Mouse (Mus musculus): ENCODE data around the gene Etv1.
A peak's percentile ranks its signal among the peaks of the same experiment; 100 is the strongest.

The Etv1 gene

DNA sequence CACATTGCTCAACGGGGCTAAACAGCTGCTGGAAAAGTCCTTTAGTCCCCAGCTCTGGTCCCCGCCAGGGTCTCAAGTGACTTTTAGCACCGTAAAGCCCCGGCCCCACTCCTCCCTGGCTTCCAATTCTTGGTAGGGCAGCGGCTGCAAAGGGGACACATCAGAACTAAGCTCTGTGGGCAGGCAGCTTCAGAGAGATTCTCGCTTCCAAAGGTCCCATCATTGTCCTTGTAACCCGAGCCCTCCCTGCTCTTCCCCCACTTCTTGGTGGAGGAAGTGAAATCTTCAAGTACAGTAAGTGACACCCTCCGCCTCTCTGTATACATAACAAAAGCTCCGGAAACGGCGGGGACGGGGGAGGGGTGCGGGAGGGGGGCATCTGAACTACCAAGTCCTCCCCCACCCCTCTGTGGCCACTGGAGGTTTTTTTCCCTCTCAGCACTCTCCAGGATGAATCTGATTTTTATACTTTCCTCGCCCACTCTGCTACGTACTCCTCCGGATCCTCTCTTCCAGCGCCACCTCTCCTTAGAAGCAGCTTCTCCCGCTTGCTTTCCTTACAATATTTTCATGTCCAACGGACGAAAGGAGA, at the start of gene Etv1:
Gene Etv1, plus strand, starts transcription at position 195 of the 592 bp plus-strand sequence.
- peak; percentile 16 to 26 for DNase-seq (ENCODE audit: low spot score in 2 of 2)

DNA sequence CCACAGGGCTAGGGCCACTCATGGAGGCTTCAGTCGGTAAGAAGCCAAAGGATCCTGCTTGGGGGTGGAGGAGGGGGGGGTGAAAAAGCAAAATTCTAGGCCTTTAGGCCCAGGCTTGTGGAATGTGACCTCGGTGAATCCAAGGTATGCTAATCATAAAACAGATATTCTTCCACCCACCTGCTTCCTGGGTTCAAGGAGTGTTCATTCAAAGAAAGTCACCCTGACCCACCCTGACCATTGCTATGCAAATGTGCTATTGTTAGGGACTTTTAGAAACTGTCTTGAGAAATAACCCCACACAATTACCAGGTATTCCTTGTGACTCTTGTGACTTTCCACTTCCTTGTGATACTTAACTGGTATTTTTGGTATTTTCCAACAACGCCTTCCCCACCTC, 49.5 kb upstream of the Etv1 start:
- no peak for DNase-seq (ENCODE audit: low spot score in 2 of 2)

DNA sequence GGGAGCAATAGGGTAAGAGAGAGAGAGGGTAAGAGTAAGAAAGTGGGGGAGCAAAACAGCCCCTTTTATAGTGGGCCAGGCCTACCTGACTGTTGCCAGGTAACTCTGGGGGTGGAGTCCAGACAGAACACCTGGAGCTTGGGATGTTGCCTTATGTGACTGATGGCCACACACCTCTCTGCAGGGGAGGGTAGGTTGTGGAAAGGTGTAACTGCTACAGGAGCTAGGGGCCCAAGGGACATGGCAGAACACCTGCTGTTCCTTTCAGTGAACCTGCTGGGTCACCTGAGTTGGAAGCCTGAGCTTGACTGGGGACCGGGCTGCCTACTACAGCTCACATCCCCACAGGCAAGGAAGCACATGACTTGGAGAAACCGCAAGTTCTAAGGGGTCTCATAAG, 48.4 kb upstream of the Etv1 start:
- DNase-seq (ENCODE audit: low spot score in 2 of 2) = no peak

DNA sequence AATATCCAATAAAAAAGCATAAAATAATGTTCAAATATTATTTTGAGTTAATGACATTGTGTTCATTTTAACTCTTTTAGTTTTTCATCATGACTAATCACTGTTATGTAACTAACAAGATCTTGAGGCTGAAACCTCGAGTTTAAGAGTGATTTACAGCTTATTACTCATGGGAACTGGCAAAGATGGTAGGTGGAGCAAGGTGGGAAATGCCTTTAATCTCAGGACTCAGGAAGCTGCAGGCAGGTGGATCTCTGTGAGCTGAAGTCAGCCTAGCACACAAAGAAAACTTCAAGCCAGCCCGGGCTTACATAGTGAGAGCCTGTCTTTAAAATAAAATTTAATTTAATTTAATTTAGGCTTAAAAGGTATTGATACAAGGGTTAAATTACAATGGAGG, 19.9 kb upstream of the Etv1 start:
- no peak for DNase-seq (ENCODE audit: low spot score in 2 of 2)

DNA sequence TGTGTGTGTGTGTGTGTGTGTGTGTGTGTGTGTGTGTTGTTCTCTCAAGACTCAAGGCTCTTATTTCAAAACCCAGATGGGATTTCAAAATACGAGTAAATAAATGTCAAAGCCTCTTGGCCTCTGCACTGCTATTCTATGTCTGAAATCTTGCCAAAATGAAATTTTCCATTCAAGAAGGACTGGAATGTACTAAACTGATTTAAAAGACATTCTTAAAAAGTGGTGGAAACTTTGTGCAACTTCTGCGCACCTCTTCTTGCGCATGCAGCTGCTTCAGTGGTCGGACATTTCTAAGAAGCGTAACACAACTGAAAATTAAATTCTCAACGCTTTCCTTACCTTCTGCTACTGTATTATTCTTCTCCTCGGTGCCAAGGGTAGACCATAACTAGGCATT, 1.9 kb upstream of the Etv1 start:
- no peak for DNase-seq (ENCODE audit: low spot score in 2 of 2)

DNA sequence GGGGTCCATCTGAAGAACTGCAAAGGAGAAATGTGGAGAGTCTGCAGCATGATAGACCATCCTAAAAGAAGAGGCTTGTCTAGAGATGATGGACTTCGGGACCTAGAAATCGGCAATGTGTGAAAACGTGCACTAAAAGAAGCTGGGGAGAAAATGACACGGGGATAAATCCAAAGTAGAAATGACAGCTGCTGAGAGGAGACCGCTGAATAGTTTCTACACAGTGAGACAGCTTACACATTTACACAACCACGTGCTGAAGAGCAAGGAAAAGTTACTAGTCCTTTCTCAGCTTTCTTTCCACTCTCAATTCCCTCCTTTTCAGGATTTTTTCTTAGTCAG, 1.3 kb upstream of the Etv1 start:
- DNase-seq (ENCODE audit: low spot score in 2 of 2) = no peak

DNA sequence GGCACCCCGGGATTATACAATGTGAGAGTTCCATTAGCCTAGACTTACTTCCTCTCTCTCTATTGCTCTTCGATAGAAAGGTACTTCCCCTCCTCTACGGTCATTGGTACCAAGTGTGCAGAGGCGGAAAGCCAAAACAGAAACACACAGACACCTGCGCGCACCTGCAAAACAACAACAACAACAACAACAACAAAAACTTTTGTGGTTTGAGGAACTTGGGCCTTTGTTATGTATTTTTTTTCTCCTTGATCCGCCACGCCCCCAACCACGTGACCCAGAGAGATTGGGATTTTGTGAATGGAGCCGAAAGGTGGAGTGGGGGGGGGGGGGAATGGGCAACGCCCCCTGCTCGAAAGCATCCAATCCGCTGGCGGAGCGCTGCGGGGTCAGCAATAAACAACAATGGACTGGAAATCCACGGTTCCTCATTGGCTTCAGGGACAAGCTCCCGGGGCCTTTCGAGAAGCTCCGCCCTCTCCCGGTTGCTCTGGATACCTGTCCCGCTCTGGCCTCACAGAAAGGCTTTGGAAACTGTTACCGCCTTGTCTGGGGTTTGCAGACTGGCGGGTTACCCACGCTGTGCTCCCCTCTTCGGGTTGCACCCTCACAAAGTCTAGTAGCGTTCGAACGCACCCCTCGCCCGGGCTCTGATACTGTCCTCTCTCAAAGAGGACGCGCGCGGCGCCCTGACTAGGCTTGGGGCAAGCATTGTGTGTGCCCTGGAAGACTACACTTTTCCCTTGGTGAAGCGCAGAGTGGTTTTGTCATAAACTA, 693 bp upstream of the Etv1 start:
- peak; percentile 21 to 23 for DNase-seq (ENCODE audit: low spot score in 2 of 2)

DNA sequence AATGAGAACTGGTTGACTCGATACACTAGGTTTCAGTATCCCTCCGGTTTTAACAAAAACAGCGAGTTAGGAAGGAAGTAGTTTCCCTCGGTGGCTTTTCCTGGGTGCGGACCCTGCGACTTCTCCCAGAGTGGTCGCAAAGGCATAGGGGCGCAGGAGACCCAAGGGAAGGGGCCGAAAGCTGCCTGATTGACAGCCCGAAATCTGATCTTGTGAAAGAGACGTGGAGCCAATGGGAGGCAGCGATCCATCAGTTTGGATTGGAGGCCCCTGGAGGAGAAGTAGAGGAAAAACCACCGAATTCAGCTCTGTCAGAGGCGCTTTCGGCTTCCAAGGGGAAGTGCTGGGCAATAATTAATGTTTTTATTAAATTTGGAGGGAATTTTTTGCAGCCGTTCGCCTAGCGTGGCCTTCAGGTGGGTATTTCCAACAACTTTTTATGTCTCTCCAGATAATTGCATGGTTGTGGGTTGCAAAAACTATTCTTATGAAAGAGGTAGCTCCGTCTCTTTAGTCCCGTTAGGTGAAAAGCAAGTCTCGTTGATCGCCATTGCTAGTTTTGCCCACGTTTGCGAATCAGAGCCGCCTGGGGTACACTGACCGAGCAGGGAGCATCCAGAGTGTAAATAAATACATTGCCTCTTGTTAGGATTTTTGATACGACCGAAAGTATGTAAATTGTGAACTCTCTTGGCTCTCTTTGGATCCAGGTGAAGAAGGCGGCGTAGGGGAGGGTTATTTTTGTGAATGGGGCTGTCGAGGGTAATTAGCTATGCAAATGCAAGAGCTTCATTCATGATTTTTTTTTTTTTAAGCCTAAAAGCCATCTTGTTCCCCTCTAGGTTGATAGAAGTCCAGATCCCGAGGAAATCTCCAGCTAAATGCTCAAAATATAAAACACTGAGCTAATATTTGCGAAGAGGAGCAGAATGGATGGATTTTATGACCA, 1.1 kb downstream of the Etv1 start:
- DNase-seq (ENCODE audit: low spot score in 2 of 2) = peak; percentile 2 to 7

DNA sequence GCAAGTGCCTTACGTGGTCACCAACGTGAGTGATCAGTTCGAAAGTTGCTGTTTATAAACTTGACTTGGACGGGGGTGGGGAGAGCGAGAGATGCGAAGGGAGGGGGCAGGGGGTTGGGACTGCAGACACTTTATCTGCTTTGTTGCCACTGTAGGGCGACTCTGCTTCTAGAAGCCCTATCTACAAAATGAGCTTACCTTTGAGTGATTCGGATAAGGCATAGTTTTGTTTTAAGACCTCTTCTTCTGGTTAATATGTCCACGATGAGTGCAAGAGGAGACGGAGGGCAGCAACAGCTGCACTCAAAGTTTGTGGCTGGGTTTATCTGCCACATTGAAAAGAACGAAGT, 1.8 kb downstream of the Etv1 start:
- peak in 1 of 2 experiments; percentile 1 for DNase-seq (ENCODE audit: low spot score in 2 of 2)

DNA sequence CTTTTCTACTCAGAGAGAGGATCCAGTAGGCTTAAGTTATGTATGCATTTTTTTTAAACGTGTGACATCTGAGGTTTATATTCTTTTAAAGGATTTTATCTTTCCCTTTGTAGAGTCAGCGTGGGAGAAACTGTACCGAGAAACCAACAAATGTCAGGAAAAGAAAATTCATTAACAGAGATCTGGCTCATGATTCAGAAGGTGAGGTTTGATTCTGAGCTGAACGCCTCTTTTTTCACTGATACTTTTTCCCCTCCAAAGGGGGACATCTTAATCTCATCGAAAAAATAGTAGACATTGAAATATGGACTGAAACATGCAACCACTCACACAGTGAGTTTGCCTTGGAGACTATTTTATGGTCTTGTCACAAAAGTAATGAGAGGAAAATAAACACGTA, 2.5 kb downstream of the Etv1 start:
- no peak for DNase-seq (ENCODE audit: low spot score in 2 of 2)

DNA sequence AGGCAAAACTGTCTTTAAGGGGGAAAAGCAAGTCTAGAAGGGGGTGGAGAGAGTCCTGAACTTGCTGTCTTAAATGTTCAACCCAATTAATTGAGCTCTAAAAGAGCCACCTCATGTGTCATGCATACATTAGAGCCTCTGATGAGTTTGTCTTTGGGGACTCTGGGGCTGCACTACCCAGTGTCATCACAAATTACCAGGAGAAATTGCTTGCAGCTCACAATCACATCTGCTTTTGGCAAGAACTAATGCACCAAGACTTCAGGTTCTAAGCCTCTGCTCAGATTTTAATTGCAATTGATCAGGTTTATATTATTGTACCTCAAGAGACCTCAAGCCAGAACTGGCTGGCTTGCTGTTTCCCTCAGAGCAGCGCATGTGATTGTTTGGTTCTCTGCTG, 4.1 kb downstream of the Etv1 start:
- DNase-seq (ENCODE audit: low spot score in 2 of 2) = no peak

DNA sequence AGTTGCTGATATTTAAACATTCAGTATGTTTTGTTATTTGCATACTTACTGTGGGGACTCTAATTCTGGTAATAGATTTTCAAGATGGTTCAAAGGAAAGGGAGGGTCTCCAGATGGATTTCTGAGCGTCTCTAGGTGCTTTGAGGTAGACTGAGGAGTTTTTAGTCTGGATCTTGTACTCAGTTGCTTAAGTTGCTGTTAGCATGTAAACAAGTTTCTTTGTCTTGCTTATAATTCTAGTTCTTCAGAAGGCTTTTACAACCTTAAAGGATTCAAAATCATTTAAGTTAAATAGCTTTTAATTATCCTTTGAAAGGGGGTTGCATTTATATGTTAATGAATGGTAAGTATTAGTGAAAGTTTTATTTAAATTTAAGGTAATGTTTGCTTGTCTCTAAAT, 5.0 kb downstream of the Etv1 start:
- no peak for DNase-seq (ENCODE audit: low spot score in 2 of 2)

DNA sequence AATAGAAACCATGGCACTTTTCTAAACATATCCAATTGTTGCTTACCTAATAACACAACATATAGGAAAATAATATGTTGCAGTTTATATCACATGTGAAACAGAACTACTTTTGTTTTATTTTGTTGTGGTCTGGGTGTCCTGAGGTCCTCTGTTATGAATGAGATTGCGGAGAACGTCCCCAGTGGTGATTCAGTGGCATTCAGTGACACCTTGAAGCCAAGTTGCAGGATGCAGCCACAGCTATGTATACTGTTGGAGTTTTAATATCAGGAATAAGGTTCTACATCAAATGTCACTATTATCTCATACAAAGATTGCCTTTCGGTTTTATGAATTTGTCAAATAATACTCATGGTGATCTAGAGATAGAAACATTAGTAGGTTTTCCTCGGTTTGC, 7.4 kb downstream of the Etv1 start:
- no peak for DNase-seq (ENCODE audit: low spot score in 2 of 2)

DNA sequence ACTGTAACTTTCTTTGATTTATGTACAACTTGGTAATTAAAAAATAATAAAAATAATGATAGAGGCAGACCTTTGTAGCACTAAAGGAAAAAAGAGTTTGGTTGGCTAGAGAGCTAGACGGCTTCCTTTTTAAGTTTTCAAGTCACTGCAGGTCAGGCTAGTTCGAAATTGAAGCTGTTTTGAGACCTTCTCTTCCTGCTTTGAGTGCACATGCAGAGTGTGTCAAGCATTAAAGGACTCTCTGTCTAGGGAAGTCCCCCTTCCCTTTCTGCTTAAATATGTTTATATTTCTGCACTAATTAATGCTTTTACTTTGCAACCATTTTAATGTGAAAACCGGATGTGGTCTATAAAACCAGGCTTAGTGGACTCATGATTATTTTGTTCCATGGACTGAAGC, 8.5 kb downstream of the Etv1 start:
- no peak for DNase-seq (ENCODE audit: low spot score in 2 of 2)

DNA sequence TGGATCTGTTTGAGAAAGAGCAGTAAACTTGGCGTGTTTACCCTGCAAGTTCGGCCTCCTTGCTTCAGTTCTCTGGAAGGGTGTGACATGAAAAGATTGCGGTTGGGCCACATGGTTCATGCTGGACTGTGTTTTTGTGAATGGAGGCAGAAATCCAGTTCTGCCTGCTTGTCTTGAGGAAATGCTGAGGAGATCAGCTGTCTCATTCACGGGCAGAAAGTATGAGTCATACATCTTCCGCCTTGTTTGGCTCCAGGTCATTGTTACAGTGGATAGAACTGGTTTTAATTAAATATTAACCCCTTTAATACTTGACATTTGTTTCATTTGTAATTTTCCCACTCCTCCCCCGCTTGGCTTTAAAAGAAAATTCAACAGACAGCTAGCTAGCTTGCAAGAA, 9.4 kb downstream of the Etv1 start:
- peak in 1 of 2 experiments; percentile 1 for DNase-seq (ENCODE audit: low spot score in 2 of 2)

DNA sequence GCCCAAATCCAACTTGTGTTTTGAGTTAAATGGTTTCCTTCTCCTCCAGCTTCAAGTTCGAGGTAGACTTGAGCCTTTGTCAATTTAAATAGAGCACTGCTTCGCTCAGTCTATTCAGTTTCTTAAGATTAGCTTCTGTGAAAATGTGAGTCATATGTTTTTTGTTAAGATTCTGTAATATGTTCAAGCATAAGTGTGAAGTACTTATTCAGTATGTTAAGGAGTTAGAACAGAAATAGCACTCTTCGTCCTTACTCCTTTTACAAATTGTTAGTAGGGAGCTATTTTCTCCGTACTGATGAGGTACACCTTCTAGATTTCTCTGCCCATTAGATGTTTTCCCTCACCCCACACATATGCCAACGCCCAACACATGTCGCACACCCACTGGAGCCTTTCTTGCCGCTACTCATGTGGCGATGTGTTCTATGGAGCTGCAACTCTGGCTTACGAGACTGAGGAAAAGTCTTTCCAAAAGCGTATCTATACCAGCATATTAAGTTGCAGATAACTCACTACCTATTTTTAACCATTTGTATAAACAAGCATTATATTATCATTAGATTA, 10.7 kb downstream of the Etv1 start:
- no peak for DNase-seq (ENCODE audit: low spot score in 2 of 2)

DNA sequence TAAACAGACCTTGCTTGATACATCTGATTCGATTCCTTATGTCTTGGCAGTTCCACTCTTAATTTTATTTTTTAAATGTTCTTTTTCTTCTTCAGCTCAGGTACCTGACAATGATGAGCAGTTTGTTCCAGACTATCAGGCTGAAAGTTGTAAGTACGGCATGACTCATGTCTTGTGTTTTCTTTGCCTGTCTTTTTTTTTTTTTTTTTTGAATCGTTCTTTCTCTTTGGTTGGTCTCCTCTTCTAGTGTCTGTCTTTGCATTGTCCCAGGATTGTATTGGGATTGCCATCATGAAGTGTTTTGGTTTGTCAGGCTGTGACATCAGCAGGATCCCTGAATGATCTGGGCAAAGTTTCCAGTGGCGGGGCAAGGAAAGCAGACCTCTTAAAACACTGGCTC, 13.9 kb downstream of the Etv1 start:
- no peak for DNase-seq (ENCODE audit: low spot score in 2 of 2)

DNA sequence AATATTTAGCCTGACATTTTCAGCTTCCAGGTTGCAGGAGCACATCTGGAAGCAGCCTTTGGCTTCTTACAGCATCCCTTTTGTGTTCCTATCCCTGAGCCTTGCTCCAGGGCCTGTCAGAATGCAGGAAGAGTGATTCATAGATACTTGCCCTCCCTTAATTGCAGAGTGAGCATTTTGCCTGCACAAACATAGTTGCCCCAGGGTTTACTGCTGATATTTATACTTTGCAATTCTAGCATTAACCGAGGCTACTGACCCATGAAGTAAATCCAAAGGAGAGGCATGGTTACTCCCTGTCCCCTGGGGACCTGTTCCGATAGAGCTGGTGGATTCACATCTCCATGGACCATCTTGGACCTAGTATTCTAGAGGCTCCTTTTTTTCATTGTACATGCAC, 14.5 kb downstream of the Etv1 start:
- DNase-seq (ENCODE audit: low spot score in 2 of 2) = no peak

DNA sequence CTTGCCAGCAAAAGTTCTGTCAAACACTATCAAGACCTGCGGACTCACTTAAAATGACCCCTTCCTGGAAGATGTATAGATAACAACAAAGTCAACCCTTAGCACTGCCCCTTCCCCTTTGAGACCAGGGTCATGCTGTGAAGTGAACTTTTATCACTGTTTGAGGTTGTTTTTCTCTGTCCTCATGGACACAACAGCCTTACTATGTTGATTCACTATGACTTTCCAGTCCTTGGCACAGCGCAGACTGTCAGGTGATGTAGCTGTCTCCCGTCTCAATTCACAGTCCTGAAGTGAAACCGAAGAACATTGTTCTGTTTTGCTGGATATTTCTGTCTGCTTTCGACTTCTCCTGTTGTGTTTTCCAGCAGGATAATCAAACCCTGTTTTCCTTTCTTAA, 27.9 kb downstream of the Etv1 start:
- DNase-seq (ENCODE audit: low spot score in 2 of 2) = no peak

DNA sequence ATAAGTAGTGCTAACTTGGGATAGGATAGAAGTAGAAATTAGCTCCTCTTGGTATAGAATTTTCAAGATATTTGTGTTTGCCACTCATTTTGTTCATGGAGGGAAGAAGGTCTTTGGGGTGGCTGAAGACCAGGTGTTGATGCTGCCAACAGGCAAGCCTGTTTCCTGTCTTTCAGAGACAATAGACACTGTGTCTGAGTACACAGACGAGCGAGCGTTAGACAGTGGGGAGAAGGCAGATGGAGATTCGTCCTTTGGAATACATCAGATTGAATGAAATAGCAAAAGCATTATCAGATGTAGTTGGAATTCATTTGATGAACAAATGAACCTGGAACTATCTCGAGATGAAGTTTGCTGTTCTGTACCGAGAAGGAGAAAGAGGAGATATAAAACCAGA, 33.2 kb downstream of the Etv1 start:
- DNase-seq (ENCODE audit: low spot score in 2 of 2) = no peak

DNA sequence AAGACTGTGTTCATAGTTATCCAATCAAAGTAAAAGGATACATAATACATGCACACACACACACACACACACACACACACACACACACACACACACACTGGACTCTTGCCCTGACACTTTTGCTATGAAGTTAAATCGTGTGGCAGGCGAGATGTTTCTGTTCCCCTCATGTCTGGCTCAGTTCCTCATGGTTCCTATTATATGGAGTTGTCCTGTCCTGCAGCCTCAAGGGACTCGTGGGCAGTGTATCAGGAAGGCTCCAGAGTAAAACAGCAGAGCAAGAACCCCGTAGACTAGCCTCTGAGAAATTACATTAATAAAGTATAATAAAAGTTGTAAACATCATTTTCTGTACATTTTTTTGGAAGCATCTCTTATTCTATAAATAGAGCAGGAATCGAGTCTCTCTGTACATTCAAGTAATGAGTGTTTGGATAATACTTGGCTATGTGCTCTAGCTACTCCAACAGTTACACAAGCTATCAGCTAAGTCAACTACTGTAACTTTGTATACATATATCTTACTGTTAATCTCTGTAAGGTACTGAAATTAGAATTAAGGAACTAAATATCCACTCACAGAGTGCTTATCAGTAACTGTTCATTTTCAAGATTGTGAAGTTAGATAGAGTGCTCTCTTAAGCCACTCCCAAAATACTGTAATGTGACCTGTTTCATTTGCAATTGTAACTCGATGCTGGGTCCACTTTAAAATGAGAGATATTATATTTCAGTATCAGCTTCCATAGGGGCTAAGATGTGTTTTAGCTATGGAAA, 35.0 kb downstream of the Etv1 start:
- no peak for DNase-seq (ENCODE audit: low spot score in 2 of 2)

DNA sequence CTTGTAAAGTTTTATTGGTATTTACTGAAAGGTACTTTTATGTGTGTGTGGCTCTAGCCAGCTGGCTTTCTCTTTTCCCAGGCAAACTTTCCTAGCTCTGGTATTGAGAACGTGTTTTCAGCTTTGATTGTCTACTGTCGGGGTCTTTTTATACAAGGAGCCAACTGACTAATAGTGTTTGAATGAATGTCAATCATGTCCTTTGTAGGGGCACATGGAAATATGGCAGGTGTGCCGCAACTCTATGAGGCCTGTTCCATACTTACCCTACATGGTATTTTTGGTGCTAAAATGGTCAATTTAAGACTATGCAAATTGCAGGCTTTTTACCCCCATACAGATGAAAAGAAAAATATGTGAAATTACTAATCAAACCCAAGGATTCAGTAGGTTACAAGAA, 37.1 kb downstream of the Etv1 start:
- DNase-seq (ENCODE audit: low spot score in 2 of 2) = no peak

Data from natural killer cell, adult 2 months (primary cell).